Mouse (Mus musculus) hindbrain, embryonic 12.5 days (tissue): ENCODE measurements around the gene Pds5a. TPM values are rescaled to one million over a fixed set of nuclear protein-coding genes. Genes with fewer than 3 reads are reported as not detected.

Source experiments
- ATAC-seq: fragments of 200-750 bp; cut with Nextera tagmentation; 2 replicates; pipeline ENCODE4 v1.8.0; 2017; ENCODE audit warnings: moderate TSS enrichment; ENCODE audit not compliant: low FRiP score
- H3K27ac ChIP-seq: fragments of 300-500 bp; sonication (generic); 2 replicates; pipeline ENCODE4 v1.5.1; 2016; ENCODE audit warnings: mild to moderate bottlenecking
- H3K27me3 ChIP-seq: fragments of 300-500 bp; sonication (generic); 2 replicates; pipeline ENCODE4 v1.6.1; 2016; ENCODE audit warnings: mild to moderate bottlenecking
- H3K36me3 ChIP-seq: fragments of 300-500 bp; sonication (generic); 2 replicates; pipeline ENCODE4 v1.6.1; 2016; ENCODE audit warnings: mild to moderate bottlenecking
- H3K4me1 ChIP-seq: fragments of 300-500 bp; sonication (generic); 2 replicates; pipeline ENCODE4 v1.6.1; 2016
- H3K4me2 ChIP-seq: fragments of 300-500 bp; sonication (generic); replicated peaks from 2 replicates; pipeline ENCODE4 v1.6.1; 2016; ENCODE audit warnings: mild to moderate bottlenecking
- H3K4me3 ChIP-seq: fragments of 300-500 bp; sonication (generic); 2 replicates; pipeline ENCODE4 v1.5.1; 2016; ENCODE audit warnings: mild to moderate bottlenecking
- H3K9ac ChIP-seq: fragments of 300-500 bp; sonication (generic); 2 replicates; pipeline ENCODE4 v1.6.1; 2016; ENCODE audit warnings: mild to moderate bottlenecking, moderate library complexity
- H3K9me3 ChIP-seq: fragments of 300-500 bp; sonication (generic); replicated peaks from 2 replicates; pipeline ENCODE4 v1.6.1; 2016; ENCODE audit warnings: mild to moderate bottlenecking
- WGBS: fragments of 180-500 bp; shearing (Covaris S2); methylation state at CpG from one replicate; pipeline ENCODE4 v1.1.7; 2016; 5-methylcytosine and 5-hydroxymethylcytosine counted together
- polyA plus RNA-seq: library from polyadenylated mRNA; unstranded; fragments of >200 nt; fragmentation: Nextera tagmentation; extraction: Ambion mirVana; gene quantifications from 2 replicates; pipeline ENCODE4 v1.2.1, GENCODE M21; 2016

Gene Pds5a
- polyA plus RNA-seq, 1 experiment from 2014 or later, result 109 TPM

DNA sequence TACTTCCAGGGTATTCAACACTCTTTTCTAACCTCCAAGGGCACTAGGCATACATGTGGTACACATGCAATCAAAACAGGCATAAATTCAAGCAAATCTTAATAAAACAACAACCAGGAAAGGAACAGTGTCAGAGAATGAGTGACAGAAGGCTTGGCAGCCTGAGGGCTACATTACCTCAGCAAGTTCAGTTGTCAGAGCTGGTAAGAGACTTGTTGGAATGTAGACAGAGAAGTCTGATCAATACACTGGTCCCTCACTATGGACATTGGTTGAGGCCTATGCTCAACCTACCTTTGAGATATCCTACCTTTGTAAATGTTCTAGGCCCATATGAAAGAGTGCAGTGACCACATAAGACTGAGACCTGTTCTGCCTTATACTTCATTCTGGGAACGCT is 91.3 kb downstream of the Pds5a start:
- H3K4me3 ChIP-seq, result no peak overlapping the region
- H3K36me3 ChIP-seq, result peaks cover 9% of the 10 kb centered on the region; the same call in 1 of the 2 replicates
- no peak overlapping the region for H3K4me2 ChIP-seq
- H3K27me3 ChIP-seq, result no peaks in the 10 kb centered on the region
- ATAC-seq, result no peak
- H3K27ac ChIP-seq, result no peak overlapping the region
- no peaks in the 10 kb centered on the region for H3K4me1 ChIP-seq
- 100% methylated on average over 1 of the region's 1 CpGs for WGBS
- H3K9ac ChIP-seq, result no peak overlapping the region
- H3K9me3 ChIP-seq, result no peaks in the 10 kb centered on the region

DNA sequence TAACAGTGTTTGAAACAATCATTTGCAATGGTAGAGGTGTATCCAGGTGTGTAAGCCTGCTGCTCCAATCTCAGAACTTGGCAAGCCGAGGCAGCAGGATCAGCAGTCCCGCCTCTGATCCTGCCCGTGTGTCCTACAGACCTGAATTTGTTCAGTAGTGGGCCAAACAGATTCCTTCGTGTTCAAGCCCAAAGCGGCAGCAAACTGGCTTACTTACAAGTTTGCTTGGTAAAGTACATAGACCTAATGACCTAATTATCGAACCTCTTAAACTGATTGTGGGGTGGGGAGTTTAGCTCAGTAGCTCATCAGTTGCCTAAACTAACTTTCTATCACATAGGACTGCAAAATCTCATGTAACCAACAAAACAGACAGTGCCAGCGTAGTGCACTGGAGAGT is 98.4 kb downstream of the Pds5a start:
- H3K9me3 ChIP-seq, result no peaks in the 10 kb centered on the region
- 93% methylated on average over 7 of the region's 7 CpGs for WGBS
- peaks cover 33% of the 10 kb centered on the region for H3K36me3 ChIP-seq

DNA sequence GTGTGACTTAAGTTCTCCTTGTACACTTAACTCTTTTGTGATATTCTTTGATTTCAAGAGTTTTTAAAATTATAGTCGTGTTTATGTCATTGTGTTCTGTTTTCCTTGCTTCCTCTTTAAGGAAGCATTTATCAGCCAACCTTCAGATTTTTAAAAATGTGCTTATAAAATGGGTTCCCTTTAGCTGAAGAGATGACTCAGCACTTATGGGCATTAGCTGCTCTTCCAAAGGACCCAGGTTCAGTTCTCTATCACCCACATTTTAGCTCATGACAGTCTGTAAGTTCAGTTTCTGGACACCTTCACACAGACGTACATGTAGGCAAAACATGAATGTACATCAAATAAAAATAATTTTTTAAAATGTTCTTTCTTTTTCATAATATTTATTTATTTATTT is 105.7 kb downstream of the Pds5a start:
- H3K9me3 ChIP-seq, result no peaks in the 10 kb centered on the region
- H3K27ac ChIP-seq, result no peak overlapping the region
- WGBS, result 93% methylated on average over 2 of the region's 2 CpGs
- no peaks in the 10 kb centered on the region for H3K4me1 ChIP-seq
- H3K9ac ChIP-seq, result no peak overlapping the region
- no peak overlapping the region for H3K4me2 ChIP-seq
- H3K4me3 ChIP-seq, result no peak overlapping the region
- H3K36me3 ChIP-seq, result peaks cover 12% of the 10 kb centered on the region
- no peak for ATAC-seq
- H3K27me3 ChIP-seq, result no peaks in the 10 kb centered on the region

More for the DNA sequence above, 98.4 kb downstream of the Pds5a start:
- H3K4me1 ChIP-seq, result no peaks in the 10 kb centered on the region
- no peaks in the 10 kb centered on the region for H3K27me3 ChIP-seq
- H3K4me3 ChIP-seq, result no peak overlapping the region
- H3K9ac ChIP-seq, result no peak overlapping the region
- no peak overlapping the region for H3K4me2 ChIP-seq
- H3K27ac ChIP-seq, result no peak overlapping the region
- ATAC-seq, result no peak

DNA sequence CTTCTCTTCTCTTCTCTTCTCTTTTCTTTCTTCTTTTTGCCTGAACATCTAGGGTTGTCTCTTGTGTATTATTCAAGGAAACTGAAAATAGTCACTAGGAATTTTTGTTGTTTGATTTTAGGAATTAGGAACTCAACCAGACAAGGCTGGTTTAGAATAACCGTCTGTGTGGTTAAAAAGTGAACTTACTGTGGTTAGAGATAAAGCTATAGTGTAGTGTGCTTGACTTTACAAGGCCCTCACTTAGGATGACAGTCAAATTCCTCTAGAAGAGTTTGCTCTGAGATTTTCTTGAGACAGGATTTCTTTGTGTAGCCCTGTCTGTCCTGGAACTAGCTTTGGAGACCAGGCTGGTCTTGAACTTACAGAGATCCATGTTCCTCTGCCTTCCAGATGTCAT is 107.9 kb downstream of the Pds5a start:
- Histone ChIP-seq H3K4me2 (no peak overlapping the region), H3K36me3 (peaks cover 14% of the 10 kb centered on the region), H3K27me3 (no peaks in the 10 kb centered on the region), H3K27ac (no peak overlapping the region), H3K4me1 (no peaks in the 10 kb centered on the region), H3K9ac (no peak overlapping the region), H3K9me3 (no peaks in the 10 kb centered on the region), H3K4me3 (no peak overlapping the region)
- WGBS, result 94% methylated on average over 1 of the region's 1 CpGs
- ATAC-seq, result no peak

DNA sequence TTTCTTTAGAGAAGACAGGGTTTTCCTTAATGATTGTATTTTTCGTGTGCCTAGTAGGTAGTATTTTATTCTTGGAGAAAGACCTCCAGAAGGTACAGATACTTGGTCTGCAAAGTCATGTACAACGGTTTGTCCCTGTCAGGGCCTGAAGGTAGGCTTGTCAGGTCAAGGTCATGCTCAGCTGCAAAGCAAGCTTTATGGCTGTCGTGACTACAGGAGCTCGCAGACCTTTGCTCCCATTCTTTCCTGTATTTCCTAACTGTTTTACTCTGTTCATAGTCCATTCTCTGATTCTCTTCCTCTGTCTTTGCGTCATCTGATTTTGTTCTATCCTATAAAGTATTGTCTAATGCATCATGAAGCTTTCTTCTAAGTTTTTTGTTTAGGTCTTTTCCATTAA is 111.8 kb downstream of the Pds5a start:
- Histone ChIP-seq H3K9ac (no peak overlapping the region), H3K27ac (no peak overlapping the region), H3K36me3 (peaks cover 14% of the 10 kb centered on the region), H3K9me3 (no peaks in the 10 kb centered on the region), H3K4me3 (no peak overlapping the region), H3K27me3 (no peaks in the 10 kb centered on the region), H3K4me1 (no peaks in the 10 kb centered on the region), H3K4me2 (no peak overlapping the region)
- whole genome bisulfite sequencing, result 87% methylated on average over 5 of the region's 5 CpGs
- no peak for ATAC-seq

DNA sequence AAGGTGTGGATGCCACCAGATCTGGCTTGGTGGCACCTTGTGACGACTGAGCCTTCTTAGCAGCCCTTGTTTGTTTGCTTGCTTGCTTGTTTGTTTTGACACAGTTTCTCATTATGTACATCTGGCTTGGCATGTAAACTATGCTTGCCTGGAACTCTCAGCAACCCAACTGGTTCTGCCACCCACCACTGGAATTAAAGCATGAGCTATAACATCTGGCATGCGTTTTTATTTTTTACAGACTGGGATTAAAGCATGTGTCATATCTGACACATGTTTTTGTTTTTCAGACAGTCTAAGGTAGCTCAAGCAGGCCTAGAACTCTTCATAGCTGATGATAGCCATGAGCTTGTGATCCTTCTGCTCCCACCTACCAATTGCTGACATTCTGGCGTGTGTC is 119.5 kb downstream of the Pds5a start:
- WGBS, result 86% methylated on average over 3 of the region's 3 CpGs
- Histone ChIP-seq H3K27me3 (no peaks in the 10 kb centered on the region), H3K9me3 (no peaks in the 10 kb centered on the region), H3K36me3 (peaks cover 3% of the 10 kb centered on the region; the same call in 1 of the 2 replicates), H3K4me2 (no peak overlapping the region), H3K9ac (no peak overlapping the region), H3K27ac (no peak overlapping the region), H3K4me3 (no peak overlapping the region), H3K4me1 (no peaks in the 10 kb centered on the region)
- no peak for ATAC-seq

DNA sequence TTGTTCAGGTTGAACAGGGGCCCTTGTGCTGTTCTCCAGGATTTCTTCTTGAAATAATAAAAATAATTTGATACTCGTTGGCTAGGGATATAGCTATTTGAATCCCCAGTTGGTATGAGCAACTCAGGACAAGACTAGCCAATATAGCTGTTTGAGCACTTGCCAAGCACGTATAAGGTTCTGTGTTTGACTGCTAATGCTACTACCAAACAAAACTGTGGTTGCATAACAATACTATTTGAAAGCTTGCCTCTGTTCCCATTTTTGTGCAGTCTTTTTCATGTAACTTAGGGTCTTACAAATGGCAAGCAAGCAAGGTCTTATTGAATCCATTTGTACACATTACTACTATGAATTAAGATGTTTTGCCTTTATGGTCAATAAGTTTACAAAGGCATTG is 122.2 kb downstream of the Pds5a start:
- no peak for ATAC-seq
- H3K36me3 ChIP-seq, result 0 out of 2 replicates have a peak, but pooled peaks cover 4% of the 10 kb centered on the region
- H3K9me3 ChIP-seq, result no peaks in the 10 kb centered on the region
- 82% methylated on average over 2 of the region's 2 CpGs for WGBS
- no peaks in the 10 kb centered on the region for H3K4me1 ChIP-seq
- H3K4me3 ChIP-seq, result no peak overlapping the region
- H3K27me3 ChIP-seq, result no peaks in the 10 kb centered on the region
- no peak overlapping the region for H3K27ac ChIP-seq
- H3K9ac ChIP-seq, result no peak overlapping the region
- H3K4me2 ChIP-seq, result no peak overlapping the region

DNA sequence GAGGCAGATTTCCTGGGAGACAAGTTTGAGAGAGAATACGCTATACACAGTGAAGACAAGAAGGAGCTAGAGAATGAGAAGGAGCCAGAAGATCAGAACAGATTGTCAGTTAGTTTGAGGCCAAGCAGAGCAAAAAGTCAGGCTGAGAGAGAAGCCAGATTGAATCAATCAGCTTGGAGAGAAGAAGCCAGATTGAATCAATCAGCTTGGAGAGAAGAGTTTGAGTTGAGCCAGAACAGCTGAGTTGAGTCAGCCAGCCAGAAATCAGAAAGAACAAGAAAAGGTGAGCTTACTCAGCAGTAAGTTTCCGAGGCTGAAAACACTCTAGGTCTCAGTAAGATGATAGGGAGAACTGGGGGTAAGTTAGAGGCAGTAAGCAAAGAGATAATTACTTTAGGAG is 123.2 kb downstream of the Pds5a start:
- H3K27ac ChIP-seq, result no peak overlapping the region
- no peaks in the 10 kb centered on the region for H3K27me3 ChIP-seq
- H3K9ac ChIP-seq, result no peak overlapping the region
- H3K4me3 ChIP-seq, result no peak overlapping the region
- H3K9me3 ChIP-seq, result no peaks in the 10 kb centered on the region
- no peak for ATAC-seq
- no peak overlapping the region for H3K4me2 ChIP-seq
- H3K36me3 ChIP-seq, result 0 out of 2 replicates have a peak, but pooled peaks cover 4% of the 10 kb centered on the region
- 83% methylated on average over 2 of the region's 2 CpGs for WGBS
- no peaks in the 10 kb centered on the region for H3K4me1 ChIP-seq

DNA sequence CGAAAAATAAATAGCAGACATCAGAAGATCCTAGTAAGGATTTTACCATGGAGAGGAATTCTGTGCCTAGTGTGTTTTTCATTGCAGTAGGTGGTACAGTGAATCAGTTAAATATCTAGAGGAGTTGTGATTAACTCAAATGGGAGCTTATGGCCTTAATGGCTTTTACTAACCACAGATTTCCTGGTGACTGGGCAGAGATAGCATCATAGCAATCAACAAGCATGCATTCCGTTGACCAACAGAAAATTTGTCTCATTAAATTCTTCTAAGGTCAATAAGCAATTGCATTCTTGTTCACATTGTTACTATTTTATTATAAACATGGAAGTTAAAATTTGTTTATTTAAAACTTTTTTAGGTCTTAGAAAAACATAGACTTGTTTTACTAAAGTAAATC is 132.6 kb downstream of the Pds5a start:
- H3K27me3 ChIP-seq, result no peaks in the 10 kb centered on the region
- no peaks in the 10 kb centered on the region for H3K9me3 ChIP-seq
- H3K4me3 ChIP-seq, result no peak overlapping the region
- H3K36me3 ChIP-seq, result peaks cover 10% of the 10 kb centered on the region
- H3K4me2 ChIP-seq, result no peak overlapping the region
- no peak overlapping the region for H3K27ac ChIP-seq
- no peak for ATAC-seq
- WGBS, result 90% methylated on average over 2 of the region's 2 CpGs
- H3K4me1 ChIP-seq, result peaks cover 11% of the 10 kb centered on the region
- no peak overlapping the region for H3K9ac ChIP-seq

DNA sequence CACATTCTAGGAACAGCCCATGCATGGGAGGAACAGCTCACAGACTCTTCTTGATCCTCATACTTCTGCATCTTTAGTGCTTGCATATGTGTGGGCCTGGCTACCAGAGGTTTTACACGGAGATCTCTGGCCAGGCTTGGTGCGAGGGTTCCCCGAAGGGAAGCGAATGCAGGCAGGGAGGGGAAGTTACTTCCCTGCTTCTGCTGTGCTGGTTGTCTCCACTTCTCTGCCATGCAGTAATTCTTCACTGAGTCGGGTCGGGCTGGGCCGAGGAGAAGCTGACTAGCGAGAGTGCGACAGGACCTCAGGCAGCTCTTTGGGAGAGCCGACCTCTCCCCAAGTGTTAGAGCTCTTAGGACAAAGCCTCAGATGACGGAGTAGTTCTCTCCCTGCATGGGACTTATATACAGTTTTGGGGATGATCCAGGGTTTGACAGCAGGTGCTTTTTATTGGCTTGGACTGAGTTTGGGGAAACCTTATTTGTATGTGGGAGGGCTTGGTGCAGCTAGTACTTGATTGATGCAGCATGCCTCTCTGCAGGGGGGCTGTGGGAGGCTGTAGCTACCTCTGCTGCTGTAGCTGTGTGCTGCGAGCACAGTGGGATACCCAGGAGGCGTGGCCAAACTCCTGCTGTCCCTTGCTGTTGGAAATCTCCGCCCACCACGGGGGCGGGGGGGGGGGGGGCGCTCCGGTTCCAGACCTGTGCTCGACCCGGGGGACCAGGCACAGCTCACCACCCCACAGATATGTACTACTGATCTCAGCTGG is 136.8 kb downstream of the Pds5a start:
- H3K27ac ChIP-seq, result no peak overlapping the region
- no peaks in the 10 kb centered on the region for H3K36me3 ChIP-seq
- WGBS, result 20% methylated on average over 19 of the region's 20 CpGs
- H3K4me3 ChIP-seq, result no peak overlapping the region
- no peaks in the 10 kb centered on the region for H3K27me3 ChIP-seq
- peaks cover 11% of the 10 kb centered on the region for H3K4me1 ChIP-seq
- H3K9ac ChIP-seq, result no peak overlapping the region
- 0 out of 2 replicates have a peak overlapping the region, but pooled peaks have one; percentile 9 for H3K4me2 ChIP-seq
- no peaks in the 10 kb centered on the region for H3K9me3 ChIP-seq
- 0 out of 2 replicates have a peak, but pooled peaks have one; percentile 52 for ATAC-seq

DNA sequence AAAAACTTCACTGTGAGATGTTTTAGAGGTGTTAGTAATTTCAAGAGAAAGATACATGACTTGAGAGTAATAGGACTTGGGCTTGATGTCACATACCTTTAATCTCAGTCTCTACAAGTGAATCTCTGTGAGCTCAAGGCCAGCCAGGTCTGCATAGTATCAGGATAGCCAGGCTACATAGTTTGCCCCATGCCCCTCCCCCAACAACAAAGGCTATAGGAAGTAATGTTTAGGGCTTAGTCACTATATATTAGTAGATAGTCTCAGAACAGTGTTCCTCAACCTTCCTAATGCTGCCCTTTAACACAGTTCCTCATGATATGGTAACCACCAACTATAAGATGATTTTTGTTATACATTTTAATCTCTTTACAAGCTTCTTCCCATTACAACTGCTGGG is 141.0 kb downstream of the Pds5a start:
- Histone ChIP-seq H3K36me3 (0 out of 2 replicates have a peak, but pooled peaks cover 2% of the 10 kb centered on the region), H3K4me2 (no peak overlapping the region), H3K9me3 (peaks cover 3% of the 10 kb centered on the region; the same call in 1 of the 2 replicates), H3K4me1 (peaks cover 11% of the 10 kb centered on the region), H3K9ac (no peak overlapping the region), H3K4me3 (no peak overlapping the region), H3K27ac (no peak overlapping the region), H3K27me3 (no peaks in the 10 kb centered on the region)
- ATAC-seq, result no peak
